Mouse (Mus musculus) kidney, adult 2 months (tissue): Measurements from ENCODE around the gene Shmt1. TPM values are rescaled to one million over a fixed set of nuclear protein-coding genes. Genes with fewer than 3 reads are reported as not detected.

ENCODE experiments used
- DNase-seq: peaks from one replicate; pipeline ENCODE4 v3.0.0; 2021
- H3K27ac ChIP-seq: fragments of 200-500 bp; 2 replicates; pipeline ENCODE4 v1.5.1; 2012; ENCODE audit warnings: low read depth, low read length, control low read depth, inconsistent platforms; ENCODE audit not compliant: insufficient read depth
- H3K27me3 ChIP-seq: fragments of 200-500 bp; replicated peaks from 2 replicates; pipeline ENCODE4 v1.6.1; 2012; ENCODE audit warnings: mild to moderate bottlenecking, moderate library complexity, low read length, inconsistent platforms; ENCODE audit not compliant: control insufficient read depth, insufficient read depth
- H3K36me3 ChIP-seq: fragments of 200-500 bp; 2 replicates; pipeline ENCODE4 v1.6.1; 2012; ENCODE audit warnings: mild to moderate bottlenecking, moderate library complexity, low read length, inconsistent platforms; ENCODE audit not compliant: control insufficient read depth, insufficient read depth
- H3K4me1 ChIP-seq: fragments of 200-500 bp; 2 replicates; pipeline ENCODE4 v1.6.1; 2011; ENCODE audit warnings: low read length; ENCODE audit not compliant: control insufficient read depth, insufficient read depth
- H3K4me3 ChIP-seq: fragments of 200-500 bp; 2 replicates; pipeline ENCODE4 v1.5.1; 2011; ENCODE audit warnings: mild to moderate bottlenecking, low read depth, low read length, control low read depth; ENCODE audit not compliant: insufficient read depth
- CTCF ChIP-seq: fragments of 200-500 bp; conservative IDR thresholded peaks from 2 replicates; pipeline ENCODE4 v1.5.1; 2011; ENCODE audit warnings: low read depth, mild to moderate bottlenecking, control low read depth, low read length, moderate library complexity, mixed read lengths; ENCODE audit not compliant: insufficient read depth, insufficient read length
- POLR2A ChIP-seq: fragments of 200-500 bp; IDR thresholded peaks from one replicate; pipeline ENCODE4 v1.6.1; 2011; ENCODE audit warnings: low read depth, low read length, control low read depth
- WGBS: fragments of 180-500 bp; shearing (Covaris S2); methylation state at CpG from one replicate; pipeline ENCODE4 v1.1.7; 2018; 5-methylcytosine and 5-hydroxymethylcytosine counted together
- polyA plus RNA-seq: library from polyadenylated mRNA; depleted of rRNA; stranded (reverse); fragments of >200 nt; gene quantifications from 2 replicates; pipeline ENCODE4 v1.2.3, GENCODE M21; 2012

Shmt1 gene
- polyA plus RNA-seq, 1 experiment, result 108 TPM

DNA sequence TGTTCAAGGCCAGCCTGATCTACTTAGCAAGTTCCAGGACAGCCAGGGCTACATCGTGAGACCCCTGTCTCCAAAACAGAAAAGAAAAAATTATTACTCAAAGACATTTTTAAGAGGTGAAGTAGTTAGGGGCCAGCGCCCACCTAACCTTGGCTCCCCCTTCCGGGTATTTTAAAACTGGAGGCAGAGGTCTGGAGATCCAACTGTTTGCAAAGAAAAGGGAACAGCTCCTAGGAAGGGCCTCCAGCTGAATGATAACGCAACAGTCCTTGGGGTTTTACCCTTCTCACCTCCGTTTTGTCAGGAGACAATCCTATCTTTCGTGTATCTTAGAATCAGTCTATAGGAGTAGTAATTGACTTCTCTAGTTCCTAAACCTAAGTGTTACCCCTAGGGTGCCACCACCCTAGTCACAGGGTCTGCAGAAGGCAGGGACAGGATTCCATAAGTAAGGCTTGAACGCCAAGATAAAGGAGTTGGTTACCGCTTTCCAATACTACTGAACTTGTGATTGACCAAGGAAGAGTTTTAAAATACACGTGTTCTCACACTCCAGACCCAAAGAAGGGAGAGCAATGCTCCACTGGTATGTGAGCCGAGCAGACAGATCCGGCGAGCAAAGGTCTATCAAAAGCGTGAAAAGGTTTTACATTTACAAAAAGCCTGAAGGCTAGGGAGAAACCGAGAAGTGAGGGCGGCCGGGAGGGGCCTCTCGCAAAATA, 35.2 kb downstream of the Shmt1 start:
- Histone ChIP-seq H3K4me1 (peaks cover 35% of the 10 kb centered on the region), H3K27me3 (no peaks in the 10 kb centered on the region), H3K27ac (peak overlapping the region; percentile 28; the same call in 1 of the 2 replicates), H3K36me3 (no peaks in the 10 kb centered on the region), H3K4me3 (peak overlapping the region; percentile 63)
- 2% methylated on average over 17 of the region's 17 CpGs for WGBS
- TF ChIP-seq CTCF, result no peak
- no peak for TF ChIP-seq POLR2A
- peak; percentile 89 for DNase-seq

DNA sequence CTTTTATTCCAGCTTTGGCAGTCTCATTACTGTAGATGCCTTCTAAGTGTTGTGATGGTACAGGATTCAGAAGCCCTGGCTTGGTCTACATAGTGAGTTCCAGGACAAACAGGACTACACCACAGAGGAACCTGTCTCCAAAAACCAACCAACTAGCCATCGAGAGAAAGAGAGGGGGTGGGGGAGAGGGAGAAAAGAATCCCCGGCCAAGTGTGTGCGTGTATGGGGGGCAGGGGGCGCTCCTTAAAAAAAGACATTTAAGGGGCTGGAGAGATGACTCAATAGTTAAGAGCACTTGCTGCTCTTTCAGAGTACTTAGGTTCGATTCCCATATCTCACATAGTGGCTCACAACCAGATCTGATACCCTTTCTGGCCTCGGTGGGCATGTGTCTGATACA, 35.9 kb downstream of the Shmt1 start:
- no peak overlapping the region for H3K4me3 ChIP-seq
- peaks cover 31% of the 10 kb centered on the region for H3K4me1 ChIP-seq
- no peaks in the 10 kb centered on the region for H3K36me3 ChIP-seq
- TF ChIP-seq CTCF, result no peak
- no peak for TF ChIP-seq POLR2A
- H3K27me3 ChIP-seq, result no peaks in the 10 kb centered on the region
- no peak overlapping the region for H3K27ac ChIP-seq
- WGBS, result 71% methylated on average over 6 of the region's 6 CpGs
- DNase-seq, result no peak

DNA sequence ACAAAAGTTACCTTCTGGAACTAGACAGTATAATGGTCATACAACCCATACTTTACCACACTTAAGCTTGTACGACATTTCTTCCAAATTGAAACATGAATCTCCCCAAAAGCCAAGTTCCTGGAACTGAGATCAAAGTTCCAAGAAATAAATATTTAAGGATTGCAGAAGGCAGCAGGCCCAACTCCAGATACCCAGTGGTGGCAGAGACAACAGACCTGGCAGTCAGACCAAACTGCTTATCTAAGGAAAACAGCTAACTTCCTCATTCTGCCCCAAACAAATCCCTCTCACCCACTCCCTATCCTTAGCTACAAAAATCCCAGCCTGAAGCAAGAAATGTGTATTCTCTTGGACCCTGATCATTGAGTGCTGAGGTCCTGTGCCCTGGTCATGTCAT, 36.7 kb downstream of the Shmt1 start:
- Histone ChIP-seq H3K4me1 (peaks cover 24% of the 10 kb centered on the region), H3K27ac (no peak overlapping the region), H3K36me3 (no peaks in the 10 kb centered on the region), H3K27me3 (no peaks in the 10 kb centered on the region), H3K4me3 (no peak overlapping the region)
- DNase-seq, result peak; percentile 29
- no peak for TF ChIP-seq POLR2A
- TF ChIP-seq CTCF, result no peak
- WGBS, result 42% methylated on average over 1 of the region's 1 CpGs

DNA sequence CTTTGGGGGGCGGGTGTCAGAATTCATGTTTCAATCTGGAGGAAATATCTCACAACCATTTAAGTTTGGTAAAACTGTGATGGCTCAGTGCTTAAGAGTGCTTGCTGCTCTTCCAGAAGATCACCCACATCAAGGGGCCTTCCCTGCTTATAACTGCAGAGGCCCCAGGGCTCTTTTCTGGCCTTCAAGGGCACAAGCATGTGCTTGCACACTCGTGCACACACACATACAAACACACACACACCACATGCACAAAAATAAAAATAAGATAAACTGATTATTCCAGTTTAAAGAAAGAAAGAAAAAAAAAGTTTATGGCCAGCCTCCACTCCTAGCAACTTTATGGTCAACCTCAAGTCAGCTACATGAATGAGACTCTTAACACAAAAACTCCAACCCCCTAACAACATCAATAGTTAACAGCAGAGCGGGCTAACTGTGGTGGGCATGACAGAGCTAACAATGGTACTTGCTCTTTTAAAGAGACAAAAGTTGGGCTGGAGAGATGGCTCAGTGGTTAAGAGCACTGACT, 37.3 kb downstream of the Shmt1 start:
- 88% methylated on average over 3 of the region's 3 CpGs for WGBS
- no peak overlapping the region for H3K27ac ChIP-seq
- no peak for TF ChIP-seq POLR2A
- no peak for TF ChIP-seq CTCF
- H3K4me3 ChIP-seq, result no peak overlapping the region
- H3K36me3 ChIP-seq, result no peaks in the 10 kb centered on the region
- no peaks in the 10 kb centered on the region for H3K27me3 ChIP-seq
- H3K4me1 ChIP-seq, result peaks cover 20% of the 10 kb centered on the region
- no peak for DNase-seq

DNA sequence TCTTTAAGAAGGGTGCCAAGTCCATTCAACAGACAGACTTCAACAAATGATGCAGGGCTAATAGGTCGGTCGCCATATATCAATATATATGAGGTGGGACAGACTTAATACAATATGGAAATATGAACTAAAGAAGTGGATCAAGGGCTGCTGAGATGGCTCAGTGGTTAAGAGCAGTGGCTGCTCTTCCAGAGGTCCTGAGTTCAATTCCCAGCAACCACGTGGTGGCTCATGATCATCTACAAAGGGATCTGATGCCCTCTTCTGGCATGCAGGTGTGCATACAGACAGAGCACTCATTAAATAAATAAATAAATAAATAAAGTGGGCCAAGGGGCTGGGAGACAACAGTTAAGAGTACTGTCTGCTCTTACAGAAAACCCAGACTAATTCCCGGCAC, 39.4 kb downstream of the Shmt1 start:
- WGBS, result 84% methylated on average over 4 of the region's 4 CpGs
- no peak for TF ChIP-seq CTCF
- no peak for DNase-seq
- no peaks in the 10 kb centered on the region for H3K27me3 ChIP-seq
- H3K4me1 ChIP-seq, result peaks cover 7% of the 10 kb centered on the region; the same call in 1 of the 2 replicates
- H3K4me3 ChIP-seq, result no peak overlapping the region
- H3K27ac ChIP-seq, result no peak overlapping the region
- H3K36me3 ChIP-seq, result no peaks in the 10 kb centered on the region

DNA sequence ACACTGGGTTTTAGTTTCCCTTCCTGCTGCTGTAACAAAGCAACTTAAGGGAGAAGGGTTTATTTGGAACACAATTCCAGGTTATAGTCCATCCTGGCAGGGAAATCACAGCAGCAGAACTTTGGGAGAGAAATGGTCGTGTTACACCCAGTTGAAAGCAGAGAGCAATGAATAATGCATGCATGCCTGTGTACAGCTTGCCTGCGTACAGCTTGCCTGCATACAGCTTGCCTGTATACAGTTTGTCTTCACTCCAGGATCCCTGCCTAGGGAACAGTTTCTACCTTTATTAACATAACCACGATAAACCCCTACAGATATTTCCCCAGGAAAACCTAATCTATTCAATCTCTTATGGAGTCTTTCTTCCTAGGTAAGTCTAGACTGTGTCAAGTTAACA, 40.7 kb downstream of the Shmt1 start:
- Histone ChIP-seq H3K4me1 (no peaks in the 10 kb centered on the region), H3K4me3 (no peak overlapping the region), H3K27ac (no peak overlapping the region), H3K36me3 (no peaks in the 10 kb centered on the region), H3K27me3 (no peaks in the 10 kb centered on the region)
- 80% methylated on average over 3 of the region's 3 CpGs for WGBS
- DNase-seq, result no peak
- TF ChIP-seq POLR2A (no peak), CTCF (no peak)

DNA sequence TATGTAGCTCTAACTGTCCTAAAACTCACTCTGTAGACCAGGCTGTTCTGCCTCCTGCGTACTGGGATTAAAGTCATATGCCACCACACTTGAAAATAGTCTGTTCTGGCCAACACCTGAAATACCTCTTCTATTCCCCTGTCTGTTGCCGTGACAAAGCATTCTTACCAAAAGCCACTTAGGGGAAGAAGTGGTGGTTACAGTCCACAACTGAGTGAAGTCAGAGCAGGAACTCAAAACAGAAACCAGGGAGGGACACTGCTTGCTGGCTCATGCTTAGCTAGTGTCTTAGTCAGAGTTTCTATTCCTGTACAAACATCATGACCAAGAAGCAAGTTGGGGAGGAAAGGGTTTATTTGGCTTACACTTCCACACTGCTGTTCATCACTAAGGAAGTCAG, 42.2 kb downstream of the Shmt1 start:
- H3K27ac ChIP-seq, result no peak overlapping the region
- no peak for TF ChIP-seq POLR2A
- TF ChIP-seq CTCF, result no peak
- H3K4me1 ChIP-seq, result no peaks in the 10 kb centered on the region
- no peaks in the 10 kb centered on the region for H3K27me3 ChIP-seq
- H3K4me3 ChIP-seq, result no peak overlapping the region
- WGBS, result 86% methylated on average over 2 of the region's 2 CpGs
- no peaks in the 10 kb centered on the region for H3K36me3 ChIP-seq
- DNase-seq, result no peak

DNA sequence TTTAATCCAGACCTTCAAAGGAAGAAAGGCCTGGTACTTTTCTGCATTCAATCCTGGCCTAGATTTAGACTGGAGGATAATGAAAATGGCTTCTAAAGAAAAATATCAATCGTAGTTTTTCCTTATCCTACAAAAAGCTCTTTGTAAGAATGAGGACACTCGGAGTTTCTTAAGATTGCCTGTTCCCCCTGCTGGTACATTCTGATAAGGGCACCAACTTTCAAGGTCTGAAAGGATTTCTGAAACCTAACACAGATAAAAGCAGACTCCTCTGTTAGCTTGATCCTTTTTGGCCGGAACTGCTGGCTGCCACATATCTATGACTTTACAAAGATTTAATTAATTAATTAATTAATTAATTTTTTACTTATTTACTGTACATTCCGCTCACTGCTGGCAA, 44.5 kb downstream of the Shmt1 start:
- no peaks in the 10 kb centered on the region for H3K4me1 ChIP-seq
- no peak for TF ChIP-seq POLR2A
- no peak for TF ChIP-seq CTCF
- H3K27me3 ChIP-seq, result no peaks in the 10 kb centered on the region
- H3K4me3 ChIP-seq, result no peak overlapping the region
- no peaks in the 10 kb centered on the region for H3K36me3 ChIP-seq
- DNase-seq, result no peak
- 91% methylated on average over 4 of the region's 4 CpGs for WGBS
- no peak overlapping the region for H3K27ac ChIP-seq
